Mouse (Mus musculus): ENCODE data around the gene Pgm2.

The Pgm2 gene

DNA sequence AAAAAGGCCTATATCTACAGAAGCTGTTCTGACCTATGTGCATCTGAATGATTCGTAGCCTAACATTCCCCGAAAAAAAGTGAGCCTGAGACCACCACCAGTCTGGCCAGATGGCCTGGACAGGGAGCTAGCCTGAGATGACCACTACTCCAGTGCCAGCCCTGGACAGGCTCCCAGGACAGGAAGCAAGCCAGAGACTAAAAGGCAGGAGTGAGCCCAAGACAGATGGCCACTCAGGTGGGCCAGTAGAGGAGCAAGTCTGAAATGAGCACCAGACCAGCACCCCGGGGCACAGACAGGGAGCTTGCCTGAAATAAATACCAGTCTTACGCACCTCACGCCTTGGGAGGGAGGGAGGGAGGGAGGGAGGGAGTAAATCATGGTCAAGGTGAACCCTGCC lies 51.6 kb downstream of the Pgm2 start:
- DNase-seq (ENCODE audit: low spot score in 2 of 2): no peak

DNA sequence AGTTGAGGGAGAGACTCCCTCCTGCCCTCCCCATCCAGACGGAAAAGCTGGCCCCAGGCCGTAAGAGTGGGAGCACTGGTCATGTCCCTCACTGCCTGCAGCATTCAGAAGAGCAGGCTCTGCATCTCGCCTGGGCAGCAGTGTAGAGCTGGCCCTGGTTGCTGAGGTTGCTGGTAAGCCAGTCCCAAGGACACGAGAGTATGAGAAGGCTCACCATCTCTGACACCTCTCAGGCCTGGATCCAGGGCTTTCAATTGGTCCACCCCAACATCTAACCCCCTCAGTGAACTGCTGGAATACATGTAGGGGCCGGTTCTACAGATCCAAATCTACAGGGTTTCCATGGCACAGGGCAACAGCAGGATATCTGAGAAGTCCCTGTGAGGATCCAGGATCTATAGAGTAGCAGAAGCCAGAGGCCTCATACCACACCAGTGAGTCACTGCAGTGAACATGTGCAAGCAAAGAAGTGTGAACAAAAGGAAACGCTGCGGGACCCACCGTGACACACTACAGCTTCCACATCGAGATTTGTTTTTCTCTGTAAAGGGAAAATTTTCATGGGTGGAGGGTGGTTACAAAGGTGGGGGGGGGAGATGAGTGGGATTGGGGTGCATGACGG lies 53.7 kb downstream of the Pgm2 start:
- no peak for DNase-seq (ENCODE audit: low spot score in 2 of 2)

DNA sequence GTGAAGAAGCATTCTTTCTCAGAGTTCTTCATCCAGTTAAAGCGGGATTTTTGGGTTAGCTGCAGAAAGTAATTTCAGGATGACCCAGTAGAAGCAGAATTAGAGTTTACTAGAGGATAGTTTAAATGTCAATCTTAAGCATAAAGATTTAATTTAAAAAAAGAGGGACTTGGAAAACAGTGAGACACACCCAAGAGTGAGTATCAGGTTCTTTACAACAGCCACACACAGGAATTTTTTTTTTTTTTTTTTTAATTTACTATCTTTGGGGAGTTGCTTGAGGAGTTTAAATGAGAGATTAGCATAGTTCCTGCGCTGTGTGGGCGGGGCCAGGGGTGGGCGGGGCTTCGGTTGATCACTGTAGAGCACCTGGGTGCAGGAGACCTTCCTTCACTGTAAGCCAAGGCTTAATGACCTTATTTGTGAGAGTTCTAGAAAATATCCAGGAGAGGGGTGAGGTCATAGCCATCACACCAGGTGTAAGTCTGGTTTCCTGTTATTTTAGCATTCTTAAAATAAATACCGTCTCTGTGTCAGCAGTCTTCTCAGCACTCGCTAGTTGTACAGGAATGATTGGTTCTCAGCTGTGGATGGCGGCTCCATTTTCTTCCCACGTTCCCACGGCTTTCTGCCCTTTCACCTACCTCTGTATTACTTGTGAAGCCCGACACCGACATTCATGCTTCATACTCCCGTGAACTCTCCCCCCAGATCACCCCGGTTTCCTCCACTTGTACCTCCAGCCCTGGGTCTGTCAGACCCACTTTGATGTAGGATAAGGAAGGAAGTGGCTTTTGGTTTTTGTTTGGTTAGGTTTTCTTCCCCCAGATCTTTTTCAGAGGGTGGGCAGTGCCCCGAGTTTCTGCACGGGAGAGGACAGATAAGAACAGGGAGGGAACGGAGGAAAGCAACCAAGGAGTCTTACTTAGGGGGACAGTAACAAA lies 56.7 kb downstream of the Pgm2 start:
- no peak for DNase-seq (ENCODE audit: low spot score in 2 of 2)

DNA sequence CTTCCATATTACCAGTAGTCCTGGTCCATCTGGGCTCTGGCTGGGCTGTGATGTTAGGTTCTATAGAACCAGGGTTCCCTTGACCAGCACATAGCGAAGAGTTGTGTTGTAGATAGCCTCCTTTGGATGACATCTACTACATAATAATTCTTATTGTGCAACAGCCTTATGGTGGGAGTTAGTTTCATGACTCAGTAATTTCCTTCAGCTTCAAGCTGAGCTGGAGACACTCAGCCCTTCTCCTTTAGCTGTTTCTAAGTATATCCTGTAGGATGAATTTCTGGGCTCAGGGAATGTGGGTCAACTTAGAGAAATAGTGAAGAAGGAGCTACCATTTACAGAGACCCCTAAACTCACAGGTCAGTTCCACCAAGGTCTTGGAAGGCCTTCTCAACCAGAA lies 60.6 kb downstream of the Pgm2 start:
- no peak for DNase-seq (ENCODE audit: low spot score in 2 of 2)

DNA sequence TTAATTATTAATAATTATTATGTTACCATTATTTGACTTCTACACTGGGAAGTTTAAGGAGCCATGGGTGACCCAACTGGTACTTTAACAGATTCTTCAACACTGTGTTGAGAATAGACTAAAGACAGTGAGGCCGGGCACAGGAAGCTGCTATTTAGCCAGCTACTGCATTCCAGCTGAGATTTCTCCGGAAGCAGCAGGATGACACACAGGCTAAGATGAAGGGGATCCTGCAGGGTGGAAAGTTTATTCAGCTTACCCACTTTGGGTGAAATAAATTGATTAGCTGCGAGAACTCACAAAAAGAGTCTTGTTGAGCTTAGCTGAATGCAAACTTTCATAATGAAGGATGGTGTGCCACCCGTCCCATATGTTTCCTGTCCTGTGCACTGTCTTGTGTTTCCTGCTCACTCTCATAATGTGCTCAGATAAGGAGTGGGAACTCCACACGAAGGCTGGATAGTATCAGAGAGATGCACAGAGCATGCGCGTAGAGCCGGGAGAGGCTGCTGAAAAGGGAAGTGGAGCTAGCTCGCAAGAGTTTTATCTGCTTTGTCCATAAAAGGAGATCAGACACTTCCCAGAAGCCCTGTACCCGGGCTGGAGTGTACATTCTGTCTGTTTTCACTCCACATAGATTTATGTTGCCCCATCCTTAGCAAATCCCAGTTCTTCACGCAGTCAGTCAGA lies 63.3 kb downstream of the Pgm2 start, which contains the start of gene Tbc1d1:
Gene Tbc1d1 (plus strand): TSS at position 445 of the 690 bp plus-strand sequence.
- DNase-seq (ENCODE audit: low spot score in 2 of 2): no peak

DNA sequence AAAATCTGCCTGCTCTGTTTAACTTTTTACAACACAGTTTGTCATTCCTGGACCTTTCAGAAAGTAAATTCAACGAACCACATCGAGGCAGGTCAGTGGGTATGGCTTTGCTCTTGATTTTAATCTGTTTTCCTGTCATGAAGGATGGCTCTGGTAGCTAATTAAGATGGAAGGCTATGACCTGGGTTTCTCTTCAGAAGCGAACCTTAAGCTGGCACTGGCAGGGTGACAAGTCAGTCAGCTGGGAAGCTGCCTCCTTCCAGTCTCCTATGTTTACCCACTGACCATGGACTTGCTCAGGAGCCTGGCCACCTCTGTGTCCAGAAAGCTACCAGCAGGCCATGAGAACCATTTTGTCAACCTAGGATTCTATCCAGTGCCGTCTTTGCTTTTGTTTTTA lies 63.8 kb downstream of the Pgm2 start:
- no peak for DNase-seq (ENCODE audit: low spot score in 2 of 2)

DNA sequence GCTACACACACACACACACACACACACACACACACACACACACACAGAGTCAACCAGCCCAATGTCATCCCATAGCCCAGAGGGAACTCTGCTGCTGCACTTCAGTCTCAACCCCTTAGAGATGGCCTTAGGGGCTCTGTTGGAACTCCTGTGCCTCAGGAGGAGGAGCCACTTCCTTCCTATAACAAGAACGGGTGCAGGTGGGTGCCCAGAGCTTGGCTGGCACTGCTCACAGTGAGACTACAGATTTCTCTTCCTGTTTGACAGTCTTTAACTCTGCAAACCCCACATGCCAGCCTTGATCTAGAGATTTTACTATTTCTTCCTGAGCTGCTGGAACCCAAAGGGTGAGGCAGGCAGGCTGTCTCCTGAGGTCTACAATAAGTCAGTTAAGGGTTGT lies 65.2 kb downstream of the Pgm2 start:
- DNase-seq (ENCODE audit: low spot score in 2 of 2): no peak

DNA sequence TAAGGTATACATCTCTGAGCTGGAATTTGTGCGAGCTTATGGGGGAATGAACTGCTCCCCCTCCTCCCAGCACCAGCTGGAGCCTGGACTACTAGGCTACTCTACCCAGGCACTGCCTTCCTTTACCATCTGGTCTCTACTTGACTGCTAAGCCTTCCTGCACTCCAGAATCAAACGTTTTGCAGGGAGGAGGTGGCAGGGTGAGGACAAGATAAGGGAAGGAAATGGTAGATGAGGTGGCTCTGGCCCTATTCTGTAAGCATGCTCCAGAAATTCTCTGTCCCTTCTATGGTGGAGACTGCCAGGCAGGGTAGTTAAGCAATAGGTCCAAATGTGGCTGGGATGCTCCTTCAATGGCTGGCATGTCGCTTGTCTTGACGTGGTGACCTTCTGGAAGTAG lies 65.8 kb downstream of the Pgm2 start:
- DNase-seq (ENCODE audit: low spot score in 2 of 2): no peak

DNA sequence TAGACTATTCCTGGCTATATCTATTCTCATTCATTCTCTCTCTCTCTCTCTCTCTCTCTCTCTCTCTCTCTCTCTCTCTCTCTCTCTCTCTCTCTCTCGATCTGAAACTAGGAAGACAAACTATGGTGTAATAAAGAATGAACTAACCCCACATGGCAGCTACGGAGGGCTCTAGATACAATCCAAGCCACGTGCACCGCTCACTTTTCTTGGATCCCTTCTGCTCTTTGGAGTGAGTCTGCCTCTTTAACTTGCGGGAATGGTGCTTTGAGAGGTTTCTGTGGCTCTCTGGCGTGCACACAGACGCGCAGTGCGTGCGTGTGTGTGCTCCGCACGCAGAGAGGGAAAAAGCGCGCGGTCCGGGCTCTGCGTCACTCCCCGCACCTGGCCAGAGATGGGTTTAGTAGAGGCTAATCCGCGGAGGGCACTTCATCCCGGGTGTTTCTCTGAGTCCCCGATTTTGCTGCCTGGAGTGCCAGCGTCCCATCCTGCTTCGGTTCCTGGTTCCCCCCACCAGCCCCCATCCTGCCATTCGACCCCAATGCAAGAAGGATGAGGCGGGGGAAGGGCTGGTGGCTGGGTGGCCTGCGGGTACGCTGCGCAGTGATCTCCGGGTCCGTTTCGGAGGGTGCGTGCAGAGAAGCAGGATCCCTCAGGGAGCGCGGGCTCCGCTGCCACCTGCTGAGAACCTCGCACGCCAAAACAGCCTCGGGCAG lies 66.5 kb downstream of the Pgm2 start:
- DNase-seq (ENCODE audit: low spot score in 2 of 2): peak; percentile 58 to 62

DNA sequence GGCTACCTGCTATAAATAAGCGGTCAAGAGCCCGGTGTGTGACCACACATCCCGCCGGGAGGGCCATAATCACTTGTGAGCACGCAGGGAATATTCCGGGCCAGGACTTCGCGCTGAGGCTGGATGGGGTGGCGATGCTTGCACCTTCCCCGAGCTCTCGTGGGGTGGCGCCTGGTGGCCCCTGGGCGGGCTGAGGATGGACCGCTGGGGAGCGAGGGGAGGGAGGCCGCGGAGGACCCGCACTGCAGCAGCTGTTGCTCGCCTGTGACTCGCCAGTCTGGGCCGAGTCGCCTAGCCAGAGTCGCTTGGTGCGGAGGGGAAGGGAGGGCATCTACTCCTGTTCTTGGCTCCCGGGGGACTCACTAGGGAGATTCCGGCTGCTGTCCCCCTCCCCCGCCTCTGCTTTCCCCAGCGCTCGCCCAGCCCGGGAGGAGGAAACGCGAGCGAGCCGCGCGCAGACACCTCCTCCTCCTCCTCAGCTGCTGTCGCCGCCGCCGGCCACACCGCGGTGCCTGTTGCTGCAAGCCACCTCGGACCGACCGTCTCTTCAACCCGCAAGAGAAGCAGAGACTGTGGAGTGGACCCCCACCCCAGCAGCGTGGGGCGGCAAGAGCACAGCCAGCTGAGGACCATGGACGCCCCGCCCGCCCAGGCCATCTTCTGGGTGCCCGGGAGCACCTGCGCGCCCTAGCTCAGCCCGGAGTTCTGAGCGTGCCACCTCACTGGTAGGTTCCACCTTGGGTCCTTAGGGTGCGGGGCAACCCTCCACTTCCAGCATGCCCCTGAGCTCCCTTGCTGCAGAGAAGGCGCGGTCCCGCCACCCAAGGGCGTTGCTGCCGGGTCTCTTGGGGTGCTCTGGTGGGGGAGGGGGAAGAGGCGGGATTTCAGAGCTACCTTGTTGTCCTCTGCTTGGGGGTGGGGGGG lies 67.3 kb downstream of the Pgm2 start:
- DNase-seq (ENCODE audit: low spot score in 2 of 2): peak; percentile 73 to 74

DNA sequence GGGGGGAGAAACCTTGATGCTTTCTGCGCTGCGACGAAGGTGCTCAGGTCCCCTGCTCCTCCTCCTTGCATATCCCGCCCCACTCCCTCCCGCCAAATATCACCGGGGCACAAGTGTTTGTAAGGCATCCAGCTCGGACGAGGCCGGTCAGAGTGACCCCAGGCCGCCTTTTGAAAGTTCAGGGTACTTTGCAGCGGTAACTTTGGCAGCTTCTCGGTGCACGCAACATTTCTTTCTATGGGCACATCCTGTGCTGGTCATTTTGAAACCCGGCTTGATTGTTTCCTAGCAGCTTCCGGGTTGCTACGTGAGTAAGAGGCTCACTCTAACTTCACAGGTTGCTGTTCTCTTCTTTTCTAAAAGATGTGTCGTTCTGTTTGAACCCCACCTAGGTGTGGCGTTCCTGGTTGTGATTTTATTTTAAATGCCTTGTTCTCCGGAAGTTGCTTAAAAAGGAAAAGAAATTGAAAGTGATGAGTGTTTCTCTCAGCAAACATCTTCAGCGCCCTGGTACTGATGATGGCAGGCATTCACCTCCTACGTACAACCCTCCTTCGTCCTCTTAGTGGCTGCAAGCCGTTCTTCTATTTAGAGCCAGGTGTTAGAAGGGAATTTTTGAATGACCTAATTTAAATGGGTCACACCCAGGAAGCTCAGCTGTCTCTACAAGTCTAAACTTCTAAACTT lies 68.1 kb downstream of the Pgm2 start:
- DNase-seq (ENCODE audit: low spot score in 2 of 2): no peak

DNA sequence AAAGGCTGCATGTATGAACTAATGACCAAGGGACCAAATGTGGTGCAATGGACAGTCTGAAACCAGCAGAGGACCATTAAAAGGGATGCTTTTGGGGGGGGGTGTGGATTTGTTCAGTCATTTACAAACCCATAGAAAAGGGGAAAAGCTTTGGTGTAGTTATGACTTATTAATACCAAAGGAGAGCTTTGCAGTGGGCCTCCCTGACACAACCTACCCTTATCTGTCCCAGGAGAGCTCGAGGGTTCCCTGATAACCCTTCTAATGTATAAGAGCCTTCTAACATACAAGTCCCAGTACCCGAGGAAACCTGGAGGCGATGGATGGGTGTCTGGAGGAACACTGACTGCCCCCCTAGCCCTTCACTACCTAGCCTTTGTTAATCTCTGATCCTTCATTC lies 69.2 kb downstream of the Pgm2 start:
- DNase-seq (ENCODE audit: low spot score in 2 of 2): no peak

DNA sequence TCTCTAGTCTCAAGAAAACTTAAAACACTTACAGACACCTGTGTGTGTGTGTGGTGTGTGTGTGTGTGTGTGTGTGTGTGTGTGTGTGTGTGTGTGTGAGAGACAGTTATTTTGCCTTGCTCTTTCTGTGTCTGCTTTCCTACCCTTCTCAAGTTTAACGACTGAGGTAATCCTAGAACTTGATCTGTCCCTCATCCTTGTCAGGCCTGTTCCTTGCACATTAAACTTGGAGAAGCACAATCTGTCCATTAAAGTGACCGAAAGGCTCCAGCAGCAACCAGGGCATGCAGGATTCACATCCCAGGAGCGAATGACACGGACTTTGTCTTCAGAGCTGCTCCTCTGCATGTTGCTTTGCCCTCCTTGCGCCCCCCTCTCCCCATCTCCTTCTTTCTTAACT lies 69.8 kb downstream of the Pgm2 start:
- DNase-seq (ENCODE audit: low spot score in 2 of 2): no peak

DNA sequence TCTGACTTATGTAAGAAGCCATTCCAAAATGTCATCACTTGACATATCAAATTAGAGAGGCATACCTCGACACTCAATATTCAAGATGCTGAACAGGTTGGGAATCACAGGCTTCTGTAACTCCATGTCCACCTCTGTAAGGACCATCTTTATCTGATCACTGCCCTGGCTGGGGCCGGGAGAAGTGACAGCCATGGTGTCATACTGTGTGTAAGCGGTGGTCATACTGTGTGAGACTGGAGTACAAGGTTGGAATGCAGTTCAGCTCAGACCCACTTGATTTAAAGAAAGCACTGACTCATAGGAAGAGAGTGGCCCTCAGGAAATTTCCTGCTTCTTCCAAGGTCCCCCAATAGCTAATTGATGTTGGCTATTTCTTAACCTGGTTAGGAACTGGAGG lies 71.7 kb downstream of the Pgm2 start:
- no peak for DNase-seq (ENCODE audit: low spot score in 2 of 2)

DNA sequence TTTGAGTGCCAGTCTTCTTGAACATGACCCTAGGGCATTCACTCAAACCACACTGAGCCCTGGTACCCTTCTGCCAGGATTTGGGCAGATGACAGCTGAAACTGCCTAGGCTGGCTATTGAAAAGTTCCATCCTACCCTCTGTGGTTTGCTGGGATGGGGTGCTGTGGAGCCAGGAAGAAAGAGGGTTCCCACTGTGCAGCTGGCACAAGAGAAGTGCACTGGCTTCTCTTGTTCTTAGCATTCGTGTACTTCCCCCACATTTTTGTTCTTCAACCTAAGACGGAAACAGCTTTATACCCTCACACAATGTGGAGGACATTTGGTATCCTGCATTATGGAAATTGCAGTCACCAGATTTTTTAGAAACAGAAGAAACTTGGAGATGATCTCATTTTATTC lies 73.1 kb downstream of the Pgm2 start:
- DNase-seq (ENCODE audit: low spot score in 2 of 2): no peak

DNA sequence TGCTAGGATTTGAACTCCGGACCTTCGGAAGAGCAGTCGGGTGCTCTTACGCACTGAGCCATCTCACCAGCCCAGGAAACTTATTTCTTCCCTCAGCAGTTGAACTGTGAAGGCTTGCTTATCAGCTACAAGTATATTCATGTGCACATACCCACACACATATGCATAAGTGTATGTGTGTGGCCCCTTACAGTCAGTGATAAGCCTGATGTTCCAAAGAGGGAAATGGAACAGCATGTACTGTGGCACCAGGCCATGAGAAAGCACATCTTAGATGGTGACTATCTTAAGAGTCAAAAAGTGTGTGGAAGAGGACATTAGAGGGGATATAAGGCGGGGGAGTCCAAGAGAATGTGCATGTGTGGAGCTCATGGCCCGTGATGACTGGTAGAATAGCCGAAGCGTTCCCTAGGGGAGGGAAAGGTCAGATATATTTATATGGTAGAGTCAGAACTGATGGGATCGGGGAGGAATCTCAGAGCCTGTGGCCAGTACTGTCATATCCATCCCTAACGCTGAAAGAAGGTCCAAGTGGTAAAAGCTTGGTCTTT lies 76.3 kb downstream of the Pgm2 start:
- DNase-seq (ENCODE audit: low spot score in 2 of 2): no peak

DNA sequence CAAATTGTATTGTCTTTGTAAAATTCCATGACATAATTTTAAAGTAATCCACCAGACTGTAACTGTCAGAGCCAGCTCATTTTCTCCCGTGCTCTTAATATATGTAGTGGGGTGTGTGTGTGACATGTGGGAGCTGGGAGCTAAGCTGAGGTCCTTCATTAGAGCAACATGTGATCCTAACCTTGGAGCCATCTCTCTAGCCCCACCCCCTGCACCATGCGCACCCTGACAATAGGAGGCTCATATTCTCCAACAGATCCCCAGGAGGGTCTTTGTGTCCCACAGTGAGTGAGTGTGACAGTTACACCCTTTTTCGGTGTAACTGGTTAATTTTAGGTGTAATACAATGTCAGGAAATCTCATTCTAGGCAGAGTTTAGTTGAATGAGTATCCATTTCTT lies 80.1 kb downstream of the Pgm2 start:
- no peak for DNase-seq (ENCODE audit: low spot score in 2 of 2)

DNA sequence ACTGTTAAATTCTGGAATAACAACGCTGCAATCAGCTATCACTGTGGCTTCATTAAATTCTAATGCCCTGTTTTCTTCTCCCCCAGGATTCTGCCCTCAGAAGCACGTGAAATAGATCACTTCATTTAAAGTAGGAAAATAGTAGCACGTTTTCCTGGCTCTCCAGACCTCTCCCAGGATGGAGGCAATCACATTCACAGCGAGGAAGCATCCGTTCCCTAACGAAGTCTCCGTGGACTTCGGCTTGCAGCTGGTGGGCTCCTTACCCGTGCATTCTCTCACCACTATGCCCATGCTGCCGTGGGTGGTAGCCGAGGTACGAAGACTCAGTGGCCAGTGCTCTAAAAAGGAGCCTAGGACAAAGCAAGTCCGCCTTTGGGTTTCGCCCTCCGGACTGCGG lies 80.6 kb downstream of the Pgm2 start:
- no peak for DNase-seq (ENCODE audit: low spot score in 2 of 2)

DNA sequence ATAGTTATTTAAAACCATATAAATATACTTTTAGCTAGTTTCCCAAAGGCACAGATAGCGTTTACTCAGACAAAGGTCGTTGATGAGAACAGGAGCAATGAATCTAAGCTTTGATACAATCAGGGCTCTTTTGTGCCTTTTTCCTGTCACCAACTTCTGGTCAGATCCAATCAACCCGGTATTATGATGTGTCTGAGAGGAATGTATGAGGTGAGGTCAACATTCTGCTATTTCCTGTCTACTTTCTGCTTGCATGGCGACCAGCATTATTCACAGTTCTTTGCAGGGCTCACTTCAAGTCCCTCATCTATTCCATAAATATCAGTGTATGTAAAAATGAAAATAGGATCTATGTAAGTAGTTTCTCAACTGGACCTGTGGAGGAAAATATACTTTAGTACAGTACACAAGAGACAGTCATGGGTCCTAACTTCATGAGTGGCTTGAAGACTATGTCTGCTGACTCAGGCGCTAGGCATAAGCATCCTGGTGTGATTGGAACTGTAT lies 81.7 kb downstream of the Pgm2 start:
- DNase-seq (ENCODE audit: low spot score in 2 of 2): no peak

Measured in right cerebral cortex, postnatal 36 days (tissue).